8 mouse cellular contexts compared by ENCODE assay signal in genomic region chrX:167208506-167208820, GRCm38 (mm10). TPM values are rescaled to one million over a fixed set of nuclear protein-coding genes. Genes with fewer than 3 reads are reported as not detected.
DNase-seq lines count a peak whose midpoint lies in the region; ATAC-seq and TF ChIP-seq lines count a peak whose summit lies in the region.

No protein-coding gene starts in this region.

- intact Hi-C loops in left cerebral cortex, adult 2 months (cut with DNase I): loop anchor here (5.0 to 10.0 kb wide), 7 partner anchors 36 to 696 kb away; no protein-coding TSS in a partner anchor
- intact Hi-C loops in gastrocnemius, postnatal 36 days (cut with DNase I): loop anchor here (10.0 kb wide), 1 partner anchor 104 kb away; no protein-coding TSS in a partner anchor

- no peaks in the 10 kb centered on the region for H3K36me3 ChIP-seq in intestine, postnatal 0 days (ENCODE audit: control insufficient read depth, insufficient read depth)
- H3K36me3 ChIP-seq in lung, postnatal 0 days (ENCODE audit: insufficient read depth, low read length): no peaks in the 10 kb centered on the region
- peaks cover 10% of the 10 kb centered on the region for H3K36me3 ChIP-seq in small intestine, adult 2 months (ENCODE audit: control insufficient read depth, insufficient read depth, low read length)

- no peaks in the 10 kb centered on the region for H3K9me3 ChIP-seq in intestine, postnatal 0 days (ENCODE audit: control insufficient read depth)
- no peaks in the 10 kb centered on the region for H3K9me3 ChIP-seq in lung, postnatal 0 days (ENCODE audit: low read length)

- TF ChIP-seq CTCF in left cerebral cortex, adult 2 months (IDR thresholded peaks at IDR 0.05): no peak
- no peak for TF ChIP-seq CTCF in bone marrow, adult 2 months (IDR thresholded peaks at IDR 0.05; ENCODE audit: control insufficient read depth, insufficient read depth, low read length)
- TF ChIP-seq CTCF in intestine, postnatal 0 days (IDR thresholded peaks at IDR 0.05; ENCODE audit: low read depth): no peak
- TF ChIP-seq CTCF in lung, postnatal 0 days (IDR thresholded peaks at IDR 0.05): no peak
- TF ChIP-seq CTCF in small intestine, adult 2 months (IDR thresholded peaks at IDR 0.05; ENCODE audit: extremely low read depth, insufficient read length, insufficient replicate concordance, low read depth, low read length): no peak

- DNase-seq in left cerebral cortex, adult 2 months (ENCODE audit: extremely low spot score in 1 of 2, low spot score in 2 of 2): no peak
- no peak for DNase-seq in left cerebral cortex, adult 11 months (ENCODE audit: low spot score)
- peak; percentile 22 to 34 for DNase-seq in gastrocnemius, postnatal 36 days
- peak; percentile 62 for DNase-seq in lung, postnatal 0 days (ENCODE audit: low spot score)
- DNase-seq in frontal cortex, postnatal 36 days (ENCODE audit: low spot score in 2 of 2): no peak

- peaks cover 2% of the 10 kb centered on the region for H3K4me1 ChIP-seq in bone marrow, adult 2 months (ENCODE audit: control insufficient read depth, insufficient read depth, low read length)
- H3K4me1 ChIP-seq in intestine, postnatal 0 days (replicated peaks; ENCODE audit: control insufficient read depth, insufficient read depth, low read length): no peaks in the 10 kb centered on the region
- H3K4me1 ChIP-seq in lung, postnatal 0 days (ENCODE audit: insufficient read depth, low read depth, low read length): peaks cover 3% of the 10 kb centered on the region; the same call in 1 of the 2 replicates
- H3K4me1 ChIP-seq in small intestine, adult 2 months (ENCODE audit: control insufficient read depth, insufficient read depth, insufficient read length, low read length): peaks cover 5% of the 10 kb centered on the region; the same call in 1 of the 2 replicates

- no peaks in the 10 kb centered on the region for H3K27me3 ChIP-seq in intestine, postnatal 0 days (replicated peaks; ENCODE audit: control insufficient read depth, insufficient read depth, low read length)
- H3K27me3 ChIP-seq in lung, postnatal 0 days (replicated peaks; ENCODE audit: insufficient read depth, low read length): no peaks in the 10 kb centered on the region
- no peaks in the 10 kb centered on the region for H3K27me3 ChIP-seq in small intestine, adult 2 months (ENCODE audit: control insufficient read depth, insufficient read depth, low read length)

- peak overlapping the region; percentile 70 for H3K4me3 ChIP-seq in left cerebral cortex, adult 2 months
- H3K4me3 ChIP-seq in bone marrow, adult 2 months (replicated peaks; ENCODE audit: control insufficient read depth, low read depth, low read length): peak overlapping the region; percentile 82
- H3K4me3 ChIP-seq in intestine, postnatal 0 days (ENCODE audit: low read depth, low read length): peak overlapping the region; percentile 65
- H3K4me3 ChIP-seq in lung, postnatal 0 days (ENCODE audit: low read depth, low read length): peak overlapping the region; percentile 66
- H3K4me3 ChIP-seq in small intestine, adult 2 months (ENCODE audit: low read depth, low read length): peak overlapping the region; percentile 82

- TF ChIP-seq EP300 in lung, postnatal 0 days (IDR thresholded peaks at IDR 0.05): no peak

- H3K27ac ChIP-seq in left cerebral cortex, adult 2 months: peak overlapping the region; percentile 93
- H3K27ac ChIP-seq in bone marrow, adult 2 months (ENCODE audit: control insufficient read depth, insufficient read depth, low read depth, low read length, poor library complexity): peak overlapping the region; percentile 95
- H3K27ac ChIP-seq in intestine, postnatal 0 days (ENCODE audit: low read depth, low read length): peak overlapping the region; percentile 84
- H3K27ac ChIP-seq in lung, postnatal 0 days (ENCODE audit: low read length): peak overlapping the region; percentile 92
- H3K27ac ChIP-seq in small intestine, adult 2 months (ENCODE audit: insufficient read depth, low read depth, low read length): peak overlapping the region; percentile 91

- H3K9ac ChIP-seq in intestine, postnatal 0 days (ENCODE audit: low read depth, low read length): peak overlapping the region; percentile 81
- H3K9ac ChIP-seq in lung, postnatal 0 days (replicated peaks; ENCODE audit: low read depth): peak overlapping the region; percentile 82

- 9% methylated on average over 16 of the region's 16 CpGs for WGBS in bone marrow, adult 2 months
- WGBS in intestine, postnatal 0 days: 17% methylated on average over 16 of the region's 16 CpGs
- WGBS in lung, postnatal 0 days: 14% methylated on average over 16 of the region's 16 CpGs
- 13% methylated on average over 16 of the region's 16 CpGs for WGBS in small intestine, adult 2 months

- TF ChIP-seq POLR2A in bone marrow, adult 2 months (IDR thresholded peaks at IDR 0.05; ENCODE audit: borderline replicate concordance, control insufficient read depth, low read depth, low read length): peak; percentile 43; the same call in 1 of the 2 replicates
- no peak for TF ChIP-seq POLR2A in small intestine, adult 2 months (IDR thresholded peaks at IDR 0.05; ENCODE audit: low read depth, low read length)

- peak overlapping the region; percentile 66 for H3K4me2 ChIP-seq in intestine, postnatal 0 days (replicated peaks; ENCODE audit: low read depth)
- H3K4me2 ChIP-seq in lung, postnatal 0 days (replicated peaks; ENCODE audit: low read depth, low read length): peak overlapping the region; percentile 51; the same call in 1 of the 2 replicates

- no peak for ATAC-seq in intestine, postnatal 0 days
- ATAC-seq in lung, postnatal 0 days: 0 out of 2 replicates have a peak, but pooled peaks have one; percentile 10

RNA-seq across cellular contexts. Expression of gene Tmsb4x, which starts 0.7 kb away (rescaled TPM):
- total RNA-seq in left cerebral cortex, adult 2 months (2021): 100 to 1,000 TPM; 851 to 933 TPM
- polyA plus RNA-seq in bone marrow, adult 2 months (2011; ENCODE audit: insufficient read depth, insufficient read length, low replicate concordance, missing spikeins): 2,117 and 3,348 TPM in 2 replicates
- 100 to 1,000 TPM; 162 to 173 TPM for total RNA-seq in gastrocnemius, postnatal 36 days (2021)
- polyA plus RNA-seq in intestine, postnatal 0 days (2015; fragmentation: Nextera tagmentation; extraction: Ambion mirVana): 4,093 and 4,486 TPM in 2 replicates
- polyA plus RNA-seq in lung, postnatal 0 days (2015; fragmentation: Nextera tagmentation; extraction: Ambion mirVana): 7,609 and 7,998 TPM in 2 replicates
- polyA plus RNA-seq in small intestine, adult 2 months (2012; rRNA removed): 44.6 and 57.7 TPM in 2 replicates

RNA-seq across cellular contexts. Expression of gene Tlr8, which starts 55.7 kb away (rescaled TPM):
- under 1 TPM; 0.14 to 0.16 TPM for total RNA-seq in left cerebral cortex, adult 2 months (2021)
- polyA plus RNA-seq in bone marrow, adult 2 months (2011; ENCODE audit: insufficient read depth, insufficient read length, low replicate concordance, missing spikeins): 1.4 and 1.5 TPM in 2 replicates
- under 1 TPM; 0.47 to 0.54 TPM for total RNA-seq in gastrocnemius, postnatal 36 days (2021)
- 0.14 and 0.34 TPM in 2 replicates for polyA plus RNA-seq in intestine, postnatal 0 days (2015; fragmentation: Nextera tagmentation; extraction: Ambion mirVana)
- 1.5 and 1.9 TPM in 2 replicates for polyA plus RNA-seq in lung, postnatal 0 days (2015; fragmentation: Nextera tagmentation; extraction: Ambion mirVana)
- polyA plus RNA-seq in small intestine, adult 2 months (2012; rRNA removed): 0.05 TPM in 1 of 2 replicates, not detected in the other

Comparison
In these comparisons a context has a peak if more than half of its experiments do, and no peak if none do; other contexts are left out.
1. DNase-seq: peak in gastrocnemius, postnatal 36 days (2 of 2) and lung, postnatal 0 days (single experiment); none in left cerebral cortex, adult 2 months (0 of 2), left cerebral cortex, adult 11 months (single experiment) and frontal cortex, postnatal 36 days (0 of 2).
2. RNA of gene Tmsb4x, which starts 0.7 kb away (polyA plus RNA-seq): 7,609 to 7,998 TPM in lung, postnatal 0 days, 4,093 to 4,486 TPM in intestine, postnatal 0 days and 2,117 to 3,348 TPM in bone marrow, adult 2 months; 44.6 to 57.7 TPM in small intestine, adult 2 months; every median in the first group is over 10 times any median in the second.
3. Peak in every context shown above with its lines, with median percentiles within 50 percentile points of each other: H3K27ac ChIP-seq and H3K4me3 ChIP-seq.